Mouse (Mus musculus): ENCODE measurements at regions not wholly inside any gene's neighbourhood (a gene's known extent, or its start where the extent isn't known, plus 50 kb on each side); places are given as distances from the start of the nearest gene placed in this dataset.

- no peaks in the 10 kb centered on the region for H3K9me3 ChIP-seq (ENCODE audit: control insufficient read depth, low read length)
- H3K9ac ChIP-seq (ENCODE audit: low read length), result no peak overlapping the region
- WGBS, result 23% methylated on average over 9 of the region's 9 CpGs
- no peak overlapping the region for H3K4me3 ChIP-seq (ENCODE audit: low read depth, low read length)
- DNase-seq (ENCODE audit: low spot score) (no peak), ATAC-seq (ENCODE audit: insufficient read depth, low FRiP score, low TSS enrichment) (no peak)
- no peak overlapping the region for H3K27ac ChIP-seq (ENCODE audit: low read depth, low read length)
- H3K27me3 ChIP-seq (ENCODE audit: control insufficient read depth, insufficient read depth, low read length), result no peaks in the 10 kb centered on the region
- no peak overlapping the region for H3K4me2 ChIP-seq (ENCODE audit: low read depth)
- 0 out of 2 replicates have a peak, but pooled peaks cover 2% of the 10 kb centered on the region for H3K4me1 ChIP-seq (ENCODE audit: control insufficient read depth, insufficient read depth, low read length)
- H3K36me3 ChIP-seq (ENCODE audit: control insufficient read depth, insufficient read depth, low read length), result no peaks in the 10 kb centered on the region
Observed at GRCm38 (mm10) chr3:50982649-50983048, 241.6 kb upstream of the Noct start.

DNA sequence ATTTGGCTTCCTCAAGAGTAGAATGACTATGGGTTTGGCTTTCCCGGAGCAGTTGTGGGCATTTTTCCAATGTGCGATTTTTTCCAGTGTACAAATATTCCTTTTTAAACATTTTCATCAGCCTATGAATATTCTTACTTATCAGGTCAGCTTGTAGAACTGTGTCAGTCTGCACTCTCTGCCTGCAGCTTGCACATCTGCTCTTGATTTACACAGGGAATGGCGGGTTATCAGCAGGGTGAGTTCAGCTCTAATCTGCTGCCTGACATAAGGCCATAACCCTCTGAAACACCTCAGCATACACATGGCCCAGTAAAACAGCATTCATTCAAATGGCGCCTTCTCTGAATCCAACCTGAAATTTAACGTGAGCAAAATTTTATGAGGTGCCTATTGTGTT is 241.1 kb upstream of the Noct start:
- no peak for DNase-seq (ENCODE audit: low spot score)
- no peak overlapping the region for H3K27ac ChIP-seq (ENCODE audit: low read depth, low read length)
- H3K4me2 ChIP-seq (ENCODE audit: low read depth), result no peak overlapping the region
- ATAC-seq (ENCODE audit: insufficient read depth, low FRiP score, low TSS enrichment), result no peak
- no peaks in the 10 kb centered on the region for H3K36me3 ChIP-seq (ENCODE audit: control insufficient read depth, insufficient read depth, low read length)
- H3K4me1 ChIP-seq (ENCODE audit: control insufficient read depth, insufficient read depth, low read length), result 0 out of 2 replicates have a peak, but pooled peaks cover 2% of the 10 kb centered on the region
- H3K4me3 ChIP-seq (ENCODE audit: low read depth, low read length), result no peak overlapping the region
- WGBS, result 61% methylated on average over 5 of the region's 5 CpGs
- H3K9ac ChIP-seq (ENCODE audit: low read length), result no peak overlapping the region
- H3K27me3 ChIP-seq (ENCODE audit: control insufficient read depth, insufficient read depth, low read length), result no peaks in the 10 kb centered on the region
- H3K9me3 ChIP-seq (ENCODE audit: control insufficient read depth, low read length), result no peaks in the 10 kb centered on the region

GRCm38 (mm10) chr3:50983962-50984765 is 240.1 kb upstream of the Noct start:
- H3K27ac ChIP-seq (ENCODE audit: low read depth, low read length), result 0 out of 2 replicates have a peak overlapping the region, but pooled peaks have one; percentile 39
- H3K4me1 ChIP-seq (ENCODE audit: control insufficient read depth, insufficient read depth, low read length), result 0 out of 2 replicates have a peak, but pooled peaks cover 2% of the 10 kb centered on the region
- H3K9me3 ChIP-seq (ENCODE audit: control insufficient read depth, low read length), result no peaks in the 10 kb centered on the region
- no peaks in the 10 kb centered on the region for H3K36me3 ChIP-seq (ENCODE audit: control insufficient read depth, insufficient read depth, low read length)
- no peak for ATAC-seq (ENCODE audit: insufficient read depth, low FRiP score, low TSS enrichment)
- H3K27me3 ChIP-seq (ENCODE audit: control insufficient read depth, insufficient read depth, low read length), result no peaks in the 10 kb centered on the region
- no peak overlapping the region for H3K4me2 ChIP-seq (ENCODE audit: low read depth)
- no peak for DNase-seq (ENCODE audit: low spot score)
- no peak overlapping the region for H3K4me3 ChIP-seq (ENCODE audit: low read depth, low read length)
- H3K9ac ChIP-seq (ENCODE audit: low read length), result no peak overlapping the region
- 32% methylated on average over 12 of the region's 12 CpGs for WGBS

DNA sequence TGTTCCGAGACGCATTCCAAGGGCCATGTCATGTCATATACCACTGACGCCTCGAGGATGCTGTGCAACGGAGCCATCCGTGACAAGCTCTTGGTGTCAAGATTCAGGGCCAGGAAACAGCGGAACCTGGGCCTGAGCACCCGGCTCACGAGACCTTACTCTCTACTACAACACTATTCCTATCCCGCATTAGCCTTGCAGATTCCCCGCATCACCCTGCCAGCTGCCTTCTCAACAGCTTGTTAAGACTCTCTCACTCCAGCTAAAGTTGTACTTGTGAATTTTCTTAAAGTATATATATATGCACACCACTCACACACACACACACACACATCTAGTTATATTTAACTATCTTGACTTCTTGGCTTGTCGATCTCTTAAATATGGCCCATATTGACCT is 236.4 kb upstream of the Noct start:
- Histone ChIP-seq H3K27ac (ENCODE audit: low read depth, low read length) (no peak overlapping the region), H3K27me3 (ENCODE audit: control insufficient read depth, insufficient read depth, low read length) (no peaks in the 10 kb centered on the region), H3K4me3 (ENCODE audit: low read depth, low read length) (no peak overlapping the region), H3K36me3 (ENCODE audit: control insufficient read depth, insufficient read depth, low read length) (no peaks in the 10 kb centered on the region), H3K4me2 (ENCODE audit: low read depth) (no peak overlapping the region), H3K4me1 (ENCODE audit: control insufficient read depth, insufficient read depth, low read length) (0 out of 2 replicates have a peak, but pooled peaks cover 2% of the 10 kb centered on the region), H3K9me3 (ENCODE audit: control insufficient read depth, low read length) (no peaks in the 10 kb centered on the region), H3K9ac (ENCODE audit: low read length) (no peak overlapping the region)
- ATAC-seq (ENCODE audit: insufficient read depth, low FRiP score, low TSS enrichment), result no peak
- no peak for DNase-seq (ENCODE audit: low spot score)
- 94% methylated on average over 12 of the region's 12 CpGs for WGBS

DNA sequence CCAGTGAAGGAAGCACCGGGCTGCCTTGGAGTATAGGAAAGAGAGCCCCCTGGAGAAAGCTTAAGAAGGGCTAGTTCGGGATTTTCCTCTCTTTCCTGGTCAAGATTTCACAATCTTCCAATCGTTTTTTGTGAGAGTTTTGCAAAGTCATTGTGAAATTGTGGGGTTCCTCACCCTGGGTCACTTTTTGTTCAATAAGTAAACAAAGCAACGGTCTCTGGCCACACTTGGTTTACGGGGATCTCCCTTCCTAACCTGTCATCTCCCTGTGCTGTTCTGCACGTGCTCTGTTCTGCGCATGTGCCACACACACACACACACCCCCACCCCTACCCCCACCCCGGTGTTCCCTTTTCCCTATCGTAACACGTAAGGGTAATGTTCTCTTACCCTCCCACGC is 233.4 kb upstream of the Noct start:
- H3K4me1 ChIP-seq (ENCODE audit: control insufficient read depth, insufficient read depth, low read length), result no peaks in the 10 kb centered on the region
- no peak overlapping the region for H3K27ac ChIP-seq (ENCODE audit: low read depth, low read length)
- no peak overlapping the region for H3K4me3 ChIP-seq (ENCODE audit: low read depth, low read length)
- DNase-seq (ENCODE audit: low spot score), result no peak
- no peaks in the 10 kb centered on the region for H3K27me3 ChIP-seq (ENCODE audit: control insufficient read depth, insufficient read depth, low read length)
- H3K9me3 ChIP-seq (ENCODE audit: control insufficient read depth, low read length), result no peaks in the 10 kb centered on the region
- H3K4me2 ChIP-seq (ENCODE audit: low read depth), result no peak overlapping the region
- WGBS, result 82% methylated on average over 11 of the region's 11 CpGs
- no peaks in the 10 kb centered on the region for H3K36me3 ChIP-seq (ENCODE audit: control insufficient read depth, insufficient read depth, low read length)
- no peak overlapping the region for H3K9ac ChIP-seq (ENCODE audit: low read length)
- no peak for ATAC-seq (ENCODE audit: insufficient read depth, low FRiP score, low TSS enrichment)

DNA sequence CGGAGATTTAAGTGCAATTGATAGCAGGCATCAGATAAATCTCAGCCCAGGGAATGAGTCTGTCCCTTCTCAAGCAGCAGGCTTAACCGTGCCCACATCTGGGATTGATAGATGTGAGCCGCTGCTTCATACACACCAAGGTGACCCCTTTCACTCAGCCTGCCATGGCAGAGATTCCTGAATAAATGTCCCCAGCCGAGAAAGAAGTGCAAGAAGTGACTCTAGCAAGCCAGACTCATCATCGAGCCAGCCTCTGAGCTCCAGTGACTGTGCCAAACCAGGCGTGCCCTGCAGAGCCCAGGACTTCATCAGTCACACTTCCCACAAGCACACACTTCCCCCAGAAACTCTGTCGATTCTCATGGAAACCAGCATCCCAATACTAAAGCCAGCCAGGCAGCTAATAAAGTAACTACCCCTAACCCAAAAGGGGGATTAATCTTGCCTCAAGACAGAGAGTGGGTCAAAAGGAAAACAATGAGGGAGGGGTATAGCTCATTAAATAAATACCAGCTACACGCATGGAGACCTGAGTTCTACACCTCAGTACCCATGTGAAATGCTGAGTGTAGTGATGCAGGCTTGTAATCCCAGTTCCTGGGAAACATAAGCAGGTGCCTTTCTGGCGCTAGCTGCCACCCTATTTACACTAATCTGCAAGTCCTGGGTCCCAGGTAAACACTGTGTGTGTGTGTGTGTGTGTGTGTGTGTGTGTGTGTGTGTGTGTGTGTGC is 231.5 kb upstream of the Noct start:
- Histone ChIP-seq H3K9me3 (ENCODE audit: control insufficient read depth, low read length) (no peaks in the 10 kb centered on the region), H3K4me2 (ENCODE audit: low read depth) (no peak overlapping the region), H3K4me1 (ENCODE audit: control insufficient read depth, insufficient read depth, low read length) (no peaks in the 10 kb centered on the region), H3K9ac (ENCODE audit: low read length) (0 out of 2 replicates have a peak overlapping the region, but pooled peaks have one; percentile 5), H3K27me3 (ENCODE audit: control insufficient read depth, insufficient read depth, low read length) (no peaks in the 10 kb centered on the region), H3K4me3 (ENCODE audit: low read depth, low read length) (no peak overlapping the region), H3K36me3 (ENCODE audit: control insufficient read depth, insufficient read depth, low read length) (no peaks in the 10 kb centered on the region), H3K27ac (ENCODE audit: low read depth, low read length) (no peak overlapping the region)
- ATAC-seq (ENCODE audit: insufficient read depth, low FRiP score, low TSS enrichment) (no peak), DNase-seq (ENCODE audit: low spot score) (peak; percentile 33)
- WGBS, result 43% methylated on average over 9 of the region's 9 CpGs

DNA sequence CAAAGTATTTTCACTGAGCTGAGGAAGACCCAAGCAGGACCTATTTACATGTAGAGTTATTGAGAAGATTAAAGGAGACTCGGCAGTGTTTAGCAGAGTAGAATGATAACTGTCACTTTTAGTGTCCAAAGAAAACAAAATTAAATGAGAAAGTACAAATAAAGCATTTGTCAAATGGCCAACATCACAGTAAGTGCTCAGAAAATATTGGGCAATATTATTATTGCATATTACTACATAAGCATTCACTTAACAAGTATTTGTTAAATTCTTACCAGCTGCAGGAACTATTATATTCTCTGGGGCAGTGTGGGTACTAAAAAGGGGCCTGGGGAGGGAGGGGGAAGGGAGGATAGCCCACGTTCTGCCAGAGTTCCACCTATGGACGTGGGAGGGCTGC is 224.5 kb upstream of the Noct start:
- Histone ChIP-seq H3K27ac (ENCODE audit: low read depth, low read length) (no peak overlapping the region), H3K27me3 (ENCODE audit: control insufficient read depth, insufficient read depth, low read length) (no peaks in the 10 kb centered on the region), H3K4me2 (ENCODE audit: low read depth) (no peak overlapping the region), H3K4me1 (ENCODE audit: control insufficient read depth, insufficient read depth, low read length) (peaks cover 4% of the 10 kb centered on the region; the same call in 1 of the 2 replicates), H3K9me3 (ENCODE audit: control insufficient read depth, low read length) (no peaks in the 10 kb centered on the region), H3K4me3 (ENCODE audit: low read depth, low read length) (no peak overlapping the region), H3K9ac (ENCODE audit: low read length) (no peak overlapping the region), H3K36me3 (ENCODE audit: control insufficient read depth, insufficient read depth, low read length) (no peaks in the 10 kb centered on the region)
- DNase-seq (ENCODE audit: low spot score) (no peak), ATAC-seq (ENCODE audit: insufficient read depth, low FRiP score, low TSS enrichment) (no peak)
- 84% methylated on average over 3 of the region's 3 CpGs for WGBS

GRCm38 (mm10) chr3:51000938-51001337 is 223.3 kb upstream of the Noct start:
- 96% methylated on average over 7 of the region's 7 CpGs for WGBS
- no peak overlapping the region for H3K4me2 ChIP-seq (ENCODE audit: low read depth)
- H3K36me3 ChIP-seq (ENCODE audit: control insufficient read depth, insufficient read depth, low read length), result no peaks in the 10 kb centered on the region
- no peak overlapping the region for H3K4me3 ChIP-seq (ENCODE audit: low read depth, low read length)
- H3K27me3 ChIP-seq (ENCODE audit: control insufficient read depth, insufficient read depth, low read length), result no peaks in the 10 kb centered on the region
- no peak overlapping the region for H3K27ac ChIP-seq (ENCODE audit: low read depth, low read length)
- H3K9me3 ChIP-seq (ENCODE audit: control insufficient read depth, low read length), result no peaks in the 10 kb centered on the region
- H3K9ac ChIP-seq (ENCODE audit: low read length), result no peak overlapping the region
- DNase-seq (ENCODE audit: low spot score), result no peak
- H3K4me1 ChIP-seq (ENCODE audit: control insufficient read depth, insufficient read depth, low read length), result peaks cover 4% of the 10 kb centered on the region; the same call in 1 of the 2 replicates
- no peak for ATAC-seq (ENCODE audit: insufficient read depth, low FRiP score, low TSS enrichment)
